Mouse (Mus musculus) gastrocnemius, postnatal 14 days (tissue): Measurements from ENCODE around the gene Atxn7l2. TPM values are rescaled to one million over a fixed set of nuclear protein-coding genes. Genes with fewer than 3 reads are reported as not detected.
A peak's percentile ranks its signal among the peaks of the same experiment; 100 is the strongest.
"Not testable (repeated sequence)": the region's sequence is repeated elsewhere in the genome, so short reads cannot be mapped to it uniquely, and the experiment has no call there.

Experiments used
- DNase-seq: peaks from one replicate; pipeline ENCODE4 v3.0.0; 2021; ENCODE audit warnings: mixed read lengths
- intact Hi-C: fragments of 180-260 bp; cut with DNase I; formaldehyde crosslinking; loops from one replicate; pipeline ENCODE4 v1.15.1; 2025; ENCODE audit warnings: low total_unique reads
- long read RNA-seq, 2 experiments: library from polyadenylated mRNA; stranded (forward); transcript quantifications; one replicate each; pipeline ENCODE4 v2.0.0; 2021
- total RNA-seq, 2 experiments: library from RNA; stranded (reverse); gene quantifications; 2 replicates each; pipeline ENCODE4 v1.2.3; 2021

Atxn7l2 gene
- total RNA-seq, result 1 to 10 TPM; 7.3 to 7.6 TPM
- long read RNA-seq, experiment 1, transcript Atxn7l2-203 (11 exons, 2,387 nt), result major isoform, 5 of 10 reads
- long read RNA-seq, experiment 1, partial matches to known transcripts, result 2 of 10 reads
- long read RNA-seq, experiment 1, other reads (novel, unspliced or antisense), result 2 of 10 reads
- long read RNA-seq, experiment 2, partial matches to known transcripts, result 6 of 12 reads
- long read RNA-seq, experiment 2, other reads (novel, unspliced or antisense), result 1 of 12 reads

DNA sequence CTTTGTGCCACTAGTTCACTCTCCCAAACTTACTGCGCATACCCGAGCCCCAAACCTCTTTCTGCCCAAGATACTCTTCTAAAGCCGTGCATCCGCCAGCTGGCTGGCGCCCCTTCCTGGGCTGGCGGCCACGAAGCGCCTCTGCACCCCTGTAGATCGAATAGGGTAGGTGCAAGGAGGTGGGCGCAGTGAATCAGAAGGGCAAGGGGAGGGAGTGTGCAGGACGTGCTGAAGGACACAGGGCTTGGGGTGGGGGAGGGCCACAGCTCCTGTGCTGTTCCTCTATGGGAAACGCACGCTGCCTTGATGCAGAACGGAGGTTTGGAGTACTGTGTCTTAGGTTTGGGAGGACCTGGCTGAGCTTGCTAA, at the start of gene Atxn7l2:
Gene Atxn7l2, minus strand, starts transcription at position 164 of the 369 bp plus-strand sequence.
- intact Hi-C loops, result no loop called here
- DNase-seq, result peak; percentile 75

DNA sequence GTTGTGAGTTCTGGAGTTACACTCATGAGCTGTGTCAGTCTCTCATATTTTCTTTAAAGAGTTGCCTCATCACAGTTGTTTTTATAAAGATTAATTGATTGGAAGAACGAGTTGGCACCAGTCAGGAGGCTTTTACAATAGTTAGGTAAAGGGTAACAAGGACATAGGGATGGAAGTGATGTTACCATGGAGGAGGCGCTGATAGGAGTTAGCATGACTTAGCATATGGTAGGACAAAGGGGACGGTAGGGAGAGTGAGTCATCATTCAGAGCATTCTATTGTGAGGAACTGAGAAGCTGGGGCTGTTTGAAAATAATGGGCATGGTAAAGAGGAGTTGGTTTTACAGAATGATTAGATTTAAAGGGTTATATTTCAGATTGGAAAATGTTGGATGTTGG, 48.6 kb upstream of the Atxn7l2 start:
- intact Hi-C loops, result no loop called here
- no peak for DNase-seq

DNA sequence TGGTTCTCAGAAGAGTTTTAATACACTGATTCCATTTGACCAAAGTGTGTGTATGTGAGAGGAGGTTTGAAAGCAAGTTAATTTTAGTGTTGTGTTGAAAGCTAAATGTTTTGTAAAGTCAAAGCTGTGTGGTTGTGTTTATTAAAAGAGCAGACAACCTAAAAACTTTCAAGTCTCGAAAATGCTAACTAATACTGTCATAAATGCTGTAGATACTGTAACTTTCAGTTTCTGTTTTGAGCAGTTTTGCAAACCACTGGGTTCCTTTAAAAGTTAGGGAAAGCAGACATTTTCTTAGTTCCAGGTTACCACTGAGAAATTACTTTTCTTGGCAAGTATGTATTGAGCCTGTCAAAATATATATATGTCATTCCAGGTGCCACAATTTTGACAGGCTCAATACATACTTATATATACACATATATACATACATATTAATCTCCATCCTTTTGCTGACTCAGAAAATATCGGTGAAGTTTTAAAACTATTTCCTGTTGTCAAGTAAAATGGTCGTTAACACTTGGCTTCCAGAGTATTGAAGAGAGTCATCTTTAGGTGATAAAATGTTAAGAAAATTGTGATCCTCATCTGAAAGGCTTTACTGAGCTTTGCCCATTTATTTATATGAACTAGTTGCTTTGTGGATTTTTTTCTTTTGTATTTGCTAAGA, 47.2 kb upstream of the Atxn7l2 start:
- intact Hi-C loops, result no loop called here

DNA sequence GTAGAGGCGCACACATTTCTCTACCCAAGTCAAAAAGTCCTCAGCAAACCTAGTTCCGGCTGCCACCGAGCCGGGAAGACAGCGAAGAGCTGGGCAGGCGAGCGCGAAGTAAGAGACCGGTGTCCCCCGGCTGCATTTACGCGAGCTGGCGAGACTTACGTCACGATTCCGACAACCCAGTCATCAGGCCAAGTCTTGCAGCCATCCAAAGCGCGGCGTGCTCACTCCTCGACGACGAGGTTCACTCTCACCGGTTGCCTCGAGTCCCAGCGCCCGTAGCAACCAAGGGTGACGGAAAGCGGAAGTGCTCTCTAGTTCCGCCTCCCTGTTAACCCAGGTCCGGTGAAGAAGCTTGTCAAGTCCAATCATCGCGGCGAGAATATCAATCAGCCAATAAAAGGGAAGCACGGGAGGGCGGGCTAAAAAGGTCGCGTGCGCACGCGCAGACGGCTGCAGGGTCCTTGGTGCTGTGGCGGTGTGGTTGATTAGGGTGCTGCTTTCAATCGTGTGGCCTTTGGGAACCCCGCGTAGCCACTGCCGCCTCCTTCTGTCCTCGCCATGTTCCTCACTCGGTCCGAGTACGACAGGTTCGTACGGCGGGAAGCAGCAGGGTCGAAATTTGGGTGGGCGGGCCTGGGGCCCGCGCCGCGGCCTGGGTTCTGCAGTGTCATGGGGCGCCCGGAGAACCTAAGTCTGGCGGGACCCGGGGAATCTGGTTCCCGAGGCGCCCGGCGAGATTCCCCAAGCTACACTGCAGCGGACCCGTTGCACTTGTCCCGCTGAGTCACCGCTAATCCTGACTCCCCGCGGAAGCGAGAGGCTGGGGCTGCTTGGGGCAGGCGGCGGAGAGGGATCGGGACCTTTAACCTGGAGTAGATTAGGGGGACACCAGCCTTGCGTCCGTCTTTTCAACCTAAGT, 46.2 kb upstream of the Atxn7l2 start, which contains the start of gene Psma5:
Gene Psma5, plus strand, starts transcription at position 208 of the 919 bp plus-strand sequence.
- intact Hi-C loops, result no loop called here

More for the DNA sequence above, 47.2 kb upstream of the Atxn7l2 start:
- DNase-seq, result no peak

DNA sequence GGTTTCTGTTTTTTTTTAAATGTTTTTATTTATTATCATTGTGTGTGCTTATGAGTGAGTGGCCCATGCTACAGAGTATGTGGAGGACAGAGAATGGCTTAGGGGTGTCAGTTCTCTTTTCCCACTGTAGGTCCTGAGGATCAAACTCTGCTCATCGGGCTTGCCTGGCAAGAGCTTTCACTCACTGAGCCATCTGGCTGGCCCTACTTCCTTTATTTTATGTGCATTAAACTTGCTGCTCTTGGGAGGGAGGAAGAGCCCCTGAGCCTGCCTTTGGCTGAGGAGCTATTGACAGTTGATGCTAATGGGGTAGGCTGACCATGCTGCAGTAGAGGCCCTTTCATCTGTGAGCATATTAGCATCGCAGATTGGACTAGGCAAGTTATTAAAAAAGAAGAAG, 36.1 kb upstream of the Atxn7l2 start:
- intact Hi-C loops, result no loop called here
- DNase-seq, result no peak

More for the DNA sequence above, 46.2 kb upstream of the Atxn7l2 start, which contains the start of gene Psma5:
- DNase-seq, result peak; percentile 94

DNA sequence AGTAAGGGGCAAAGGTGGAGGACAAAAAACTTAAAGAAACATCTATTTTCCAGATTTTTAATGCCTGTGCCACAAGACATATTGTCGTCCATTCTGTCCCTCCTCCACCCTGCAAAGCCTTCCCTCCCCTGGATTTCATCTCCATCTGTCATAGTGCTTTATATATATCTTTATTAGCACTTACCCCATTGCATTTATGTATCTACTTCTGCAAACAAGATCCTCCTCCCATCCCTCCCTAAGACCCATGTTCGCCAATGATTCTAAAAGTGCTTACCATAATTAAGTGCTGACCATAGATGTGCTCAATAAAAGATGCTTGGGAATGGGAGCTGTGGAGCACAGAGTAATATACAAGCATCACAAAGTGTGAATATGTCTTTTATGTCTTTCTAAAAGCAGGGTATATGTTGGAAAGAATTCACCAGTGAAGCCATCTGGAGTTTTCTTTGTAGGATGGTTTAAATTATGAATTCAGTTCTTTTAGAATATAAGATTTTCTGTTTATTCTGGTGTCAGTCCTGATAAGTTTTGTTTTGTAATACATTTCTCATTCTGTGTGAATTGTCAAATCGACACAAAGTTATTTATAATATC, 30.6 kb upstream of the Atxn7l2 start:
- DNase-seq, result no peak

DNA sequence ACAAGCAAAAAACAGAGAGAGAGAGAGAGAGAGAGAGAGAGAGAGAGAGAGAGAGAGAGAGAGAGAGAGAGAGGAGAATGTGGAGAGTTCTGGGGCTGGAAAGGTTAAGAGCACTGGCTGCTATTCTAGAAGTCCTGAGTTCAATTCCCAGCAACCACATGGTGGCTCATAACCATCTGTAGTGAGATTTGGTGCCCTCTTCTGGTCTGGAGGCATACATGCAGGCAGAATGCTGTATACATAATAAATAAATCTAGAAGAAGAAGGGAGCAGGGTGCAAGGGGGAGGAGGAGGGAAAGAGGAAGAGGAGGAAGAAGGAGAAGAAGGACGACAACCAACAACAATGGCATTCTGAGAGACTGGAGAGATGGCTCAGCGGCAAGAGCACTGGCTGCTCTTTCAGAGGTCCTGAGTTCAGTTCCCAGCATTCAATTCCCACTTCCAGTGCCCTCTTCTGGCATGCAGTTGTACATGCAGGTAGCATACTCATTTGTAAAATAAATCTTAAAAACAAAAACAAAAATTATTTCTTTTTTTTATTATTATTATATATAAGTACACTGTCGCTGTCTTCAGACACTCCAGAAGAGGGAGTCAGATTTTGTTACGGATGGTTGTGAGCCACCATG, 26.9 kb upstream of the Atxn7l2 start:
- intact Hi-C loops, DNase-seq: not testable (repeated sequence)

More for the DNA sequence above, 30.6 kb upstream of the Atxn7l2 start:
- intact Hi-C loops, result no loop called here

DNA sequence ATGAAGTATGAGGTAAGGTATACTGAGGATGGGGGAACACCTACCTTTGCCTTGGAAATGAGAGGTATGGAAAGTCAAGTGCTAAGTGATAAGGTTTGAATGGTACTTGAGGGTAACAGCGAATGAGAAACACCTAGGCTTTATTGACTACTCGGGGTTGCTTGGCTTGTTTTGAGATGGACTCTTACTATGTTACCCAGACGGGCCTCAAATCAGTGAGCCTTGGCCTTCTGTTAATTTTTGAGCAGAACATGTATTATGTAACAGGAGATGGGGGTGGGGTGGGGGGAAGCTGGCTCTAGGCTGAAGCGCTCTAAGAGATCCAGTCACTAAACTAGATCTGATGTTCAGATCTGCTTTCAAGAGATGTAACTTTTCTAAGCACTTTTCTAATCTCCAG, 20.9 kb upstream of the Atxn7l2 start:
- DNase-seq, result no peak
- intact Hi-C loops, result no loop called here

DNA sequence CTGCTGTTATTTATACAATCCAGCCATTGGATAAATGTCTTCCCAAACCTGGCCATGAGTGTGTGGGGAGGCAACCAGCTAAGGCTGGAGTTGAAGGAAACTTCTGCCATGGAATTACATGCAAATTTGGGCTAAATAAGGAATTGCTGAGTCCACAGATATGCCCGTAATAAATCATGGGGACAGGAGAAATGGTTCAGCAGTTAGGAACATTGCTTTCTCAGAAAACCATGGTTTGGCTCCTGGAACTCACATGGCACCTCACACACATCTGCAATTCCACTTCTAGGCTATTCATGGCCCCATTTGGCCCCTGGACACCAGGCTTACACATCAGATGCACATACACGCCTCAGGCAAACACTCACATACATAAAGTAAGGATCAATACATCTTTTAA, 16.8 kb upstream of the Atxn7l2 start:
- intact Hi-C loops, result no loop called here
- DNase-seq, result no peak

DNA sequence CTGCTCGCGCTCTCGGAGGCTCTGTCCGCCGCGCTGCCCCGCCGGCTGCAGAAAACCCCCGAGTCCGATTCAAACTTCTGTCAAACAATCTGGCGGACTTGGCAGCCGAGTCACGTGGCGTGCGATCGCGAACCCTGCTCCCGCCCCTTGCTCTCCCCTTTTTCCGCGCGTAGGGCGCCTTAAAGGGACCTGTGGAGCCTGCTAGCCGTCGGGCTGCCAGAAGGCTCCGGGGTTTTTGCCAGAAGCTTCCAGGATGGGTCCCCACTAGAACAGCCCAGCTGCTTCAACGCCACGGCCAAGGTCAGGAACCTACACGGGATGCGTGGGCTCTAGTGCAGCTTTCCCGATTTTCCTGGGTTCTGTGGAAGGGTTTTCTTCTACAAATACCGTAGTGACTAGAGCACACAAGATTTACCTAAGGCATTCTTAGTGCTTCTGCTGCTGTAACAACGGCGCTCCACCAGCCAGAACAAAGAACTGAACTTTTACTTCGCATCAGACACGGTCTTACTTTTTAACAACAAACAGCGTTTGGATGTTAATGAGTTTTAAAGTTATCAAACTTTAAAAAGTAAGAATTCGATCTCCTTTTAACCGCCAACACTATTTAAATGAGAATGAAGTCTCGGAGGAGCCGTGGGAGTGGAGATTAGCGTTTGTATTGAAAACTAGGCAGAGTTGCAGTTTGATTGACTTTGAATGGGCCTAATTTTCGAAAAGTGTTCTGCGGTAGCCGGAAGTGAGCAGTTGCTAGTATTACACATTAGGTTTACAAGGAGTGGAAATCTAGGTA, 16.0 kb upstream of the Atxn7l2 start, which contains the start of gene Sypl2:
Gene Sypl2, minus strand, starts transcription at position 91 of the 793 bp plus-strand sequence.
- peak; percentile 87 for DNase-seq
- intact Hi-C loops, result no loop called here

DNA sequence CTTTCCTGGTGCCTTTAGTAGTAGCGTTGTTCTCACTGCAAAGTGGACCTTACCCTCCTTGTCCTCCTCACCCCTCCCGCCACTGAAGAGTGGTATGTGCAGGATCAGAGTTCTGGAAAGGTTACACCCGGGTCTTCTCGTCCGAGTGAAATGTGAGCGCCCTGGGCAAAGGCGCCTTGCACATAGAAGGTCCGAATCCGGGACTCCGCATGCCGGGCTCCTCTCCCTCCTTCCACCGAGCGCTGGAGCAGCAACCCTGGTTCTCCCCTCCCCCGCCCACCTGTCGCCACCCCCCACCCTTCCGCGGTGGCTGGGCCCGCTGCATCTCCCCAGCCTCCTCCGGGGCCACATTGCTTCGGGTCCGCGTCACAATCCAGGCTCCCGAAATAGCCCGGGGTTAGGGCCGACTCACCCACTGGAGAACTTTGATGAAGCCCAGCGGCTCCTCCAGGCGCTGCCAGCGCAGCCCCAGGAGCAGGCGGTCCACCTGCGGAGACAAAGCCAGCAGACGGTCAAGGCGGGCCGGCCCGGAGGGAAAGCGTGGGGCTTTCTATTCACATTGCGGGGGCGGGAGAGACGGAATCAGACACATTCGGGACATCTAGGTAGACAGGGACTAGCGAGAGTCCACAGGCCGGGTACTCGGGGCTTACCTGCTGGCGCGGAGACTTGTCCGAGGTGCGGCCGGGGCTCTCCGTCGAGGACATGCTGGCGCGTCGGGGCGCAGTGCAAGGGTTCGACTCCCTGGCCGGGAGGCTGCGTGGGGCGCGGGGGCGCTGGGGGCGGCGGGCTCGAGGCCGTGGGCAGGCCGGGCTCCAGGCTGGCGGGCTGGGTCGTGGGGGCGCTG, 15.2 kb upstream of the Atxn7l2 start:
- DNase-seq, result peak; percentile 79
- intact Hi-C loops, result no loop called here

DNA sequence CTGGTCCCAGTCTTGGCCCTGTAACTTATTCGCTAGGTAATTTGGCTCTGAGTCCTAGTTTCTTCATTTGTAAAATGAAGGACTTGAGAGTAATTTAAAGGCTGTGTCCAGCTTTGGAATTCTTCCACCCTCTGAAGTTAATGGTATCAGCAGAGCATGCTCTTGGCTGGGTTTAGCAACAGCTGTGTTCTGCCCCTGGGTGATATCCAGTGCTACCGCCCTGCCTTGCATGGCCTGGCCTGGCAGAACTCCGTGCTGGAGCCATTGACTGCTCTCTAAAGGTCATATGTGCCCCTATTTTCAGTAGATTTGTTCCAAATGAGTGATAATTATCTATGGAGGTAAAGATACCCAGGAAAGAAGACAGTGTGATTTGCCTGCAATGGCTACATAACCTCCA, 9.9 kb upstream of the Atxn7l2 start:
- peak; percentile 68 for DNase-seq
- intact Hi-C loops, result no loop called here

DNA sequence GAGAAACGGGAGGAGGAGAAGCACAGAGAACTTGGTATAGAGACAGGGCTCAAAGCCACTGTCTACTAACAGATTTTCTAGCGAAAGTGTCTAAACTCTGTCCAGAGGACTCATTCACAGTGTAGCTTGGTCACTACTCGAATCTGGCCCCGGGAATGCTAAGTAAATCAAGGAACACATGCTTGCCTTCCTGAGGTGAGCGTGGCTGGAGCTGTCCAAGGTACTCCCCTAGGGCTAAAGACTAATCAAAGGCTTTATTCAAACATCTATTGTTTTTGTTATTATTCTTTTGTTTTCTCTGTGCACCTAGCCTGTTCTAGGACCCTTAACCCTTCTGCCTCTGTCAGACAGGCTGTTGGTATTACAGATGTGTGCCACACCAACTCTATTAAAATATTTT, 4.0 kb upstream of the Atxn7l2 start:
- DNase-seq, result no peak
- intact Hi-C loops, result no loop called here

DNA sequence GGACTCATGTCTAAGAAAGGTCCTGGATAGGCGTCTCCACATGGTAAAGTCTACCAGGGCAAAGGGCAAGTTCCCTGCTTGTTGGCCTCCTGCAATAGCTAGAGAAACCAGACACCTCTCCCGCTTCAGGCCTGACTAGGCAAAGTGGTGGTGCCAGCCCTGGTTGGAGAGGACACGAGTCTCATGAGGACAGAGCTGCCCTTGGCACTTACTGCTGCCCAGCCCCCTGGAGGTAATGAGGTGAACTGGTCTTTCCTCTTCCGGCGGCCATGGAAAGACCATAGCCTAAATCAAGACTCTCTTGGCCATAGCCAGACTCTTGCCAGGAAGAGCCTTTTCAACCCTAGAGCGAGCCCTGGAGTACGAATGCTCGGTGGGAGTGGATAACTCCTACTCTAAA, 1.7 kb upstream of the Atxn7l2 start:
- peak; percentile 79 for DNase-seq
- intact Hi-C loops, result no loop called here

DNA sequence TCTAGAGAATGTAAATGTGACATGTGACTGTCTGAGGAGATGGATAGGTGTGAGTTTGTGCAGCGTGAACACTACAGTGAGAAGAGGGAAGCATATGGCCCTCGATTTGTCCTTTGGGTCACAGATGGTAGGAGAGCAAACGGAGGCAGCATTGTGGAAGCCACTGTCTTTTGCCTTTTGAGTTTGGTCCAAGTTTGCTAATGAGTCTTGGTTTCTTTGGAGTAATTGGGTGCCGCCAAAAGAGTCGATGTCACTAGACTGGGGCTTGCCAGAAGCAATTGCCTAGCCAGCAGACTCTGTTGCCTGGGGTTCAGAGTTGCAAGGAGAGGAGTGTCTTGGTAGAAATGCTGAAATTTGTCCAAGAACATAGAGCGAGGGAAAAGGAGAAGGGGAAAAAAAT, 1.1 kb upstream of the Atxn7l2 start:
- intact Hi-C loops, result no loop called here

DNA sequence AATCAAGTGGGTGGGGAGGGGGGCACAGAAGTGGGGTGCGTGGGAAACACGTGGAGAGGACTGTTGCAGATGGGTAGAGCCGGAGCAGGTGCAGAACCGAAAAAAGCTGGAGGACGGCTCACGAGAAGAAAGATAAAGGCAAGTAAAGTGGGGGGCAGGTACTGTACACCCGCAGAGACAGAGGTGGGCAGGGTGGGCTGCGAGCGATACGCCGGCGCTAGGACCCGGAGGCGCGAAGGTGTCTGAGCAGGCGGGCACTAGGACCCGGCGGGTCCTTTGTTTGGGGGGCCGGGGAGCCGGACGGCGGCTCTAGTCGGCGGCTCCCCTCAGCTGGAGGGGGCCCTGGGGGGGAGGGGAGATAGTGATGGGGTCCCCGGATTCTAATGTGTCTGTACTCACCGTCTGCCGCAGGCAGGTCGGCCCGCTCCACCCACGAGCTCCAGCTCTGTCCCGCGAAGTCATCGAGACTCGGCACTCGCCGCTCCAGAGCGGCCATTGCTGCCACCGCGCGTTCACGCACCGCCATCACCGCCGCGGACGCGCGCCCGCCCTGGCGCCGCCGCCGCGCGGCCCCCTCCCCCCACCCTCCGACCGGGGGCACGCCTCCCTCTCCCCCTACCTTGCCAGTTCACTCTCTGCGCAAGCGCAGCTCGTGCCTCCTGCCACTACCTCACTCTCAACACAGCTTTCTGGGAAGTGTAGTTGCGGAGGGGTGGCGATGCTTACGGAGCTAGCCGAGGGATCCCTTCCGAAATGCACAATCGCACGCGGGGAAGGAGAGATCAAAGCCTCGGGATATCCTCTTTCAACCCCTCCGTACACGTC, 576 bp downstream of the Atxn7l2 start:
- peak; percentile 94 for DNase-seq
- intact Hi-C loops, result no loop called here

More for the DNA sequence above, 1.1 kb upstream of the Atxn7l2 start:
- no peak for DNase-seq

DNA sequence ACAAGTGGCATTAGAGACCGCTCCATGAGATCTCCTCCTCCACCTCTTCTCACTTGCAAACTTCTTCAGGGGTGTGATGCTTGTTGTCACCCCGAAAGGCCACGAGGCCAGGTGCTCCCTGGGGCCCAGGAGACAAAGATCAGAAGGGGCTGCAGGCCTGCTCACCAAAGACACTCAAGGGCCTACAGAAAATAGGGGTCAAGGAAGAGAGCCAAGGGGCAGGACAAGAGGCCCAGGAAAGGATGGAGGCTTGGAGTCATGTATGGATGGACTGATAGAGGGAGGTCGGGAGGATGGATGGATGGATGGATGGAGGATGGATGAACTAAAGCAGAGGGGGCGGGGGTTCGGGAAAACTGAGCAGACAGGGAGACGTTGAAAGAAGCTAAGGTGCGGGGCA, 1.2 kb downstream of the Atxn7l2 start:
- intact Hi-C loops, result no loop called here
- no peak for DNase-seq
